Mouse (Mus musculus) retina, adult 2 months (tissue): ENCODE measurements at regions not wholly inside any gene's neighbourhood (a gene's known extent, or its start where the extent isn't known, plus 50 kb on each side); places are given as distances from the start of the nearest gene placed in this dataset.
"Not testable (repeated sequence)": the region's sequence is repeated elsewhere in the genome, so short reads cannot be mapped to it uniquely, and the experiment has no call there.

Source experiments
- DNase-seq: peaks from one replicate; pipeline ENCODE4 v3.0.0-alpha.2; 2012; ENCODE audit warnings: low read depth, low spot score

DNA sequence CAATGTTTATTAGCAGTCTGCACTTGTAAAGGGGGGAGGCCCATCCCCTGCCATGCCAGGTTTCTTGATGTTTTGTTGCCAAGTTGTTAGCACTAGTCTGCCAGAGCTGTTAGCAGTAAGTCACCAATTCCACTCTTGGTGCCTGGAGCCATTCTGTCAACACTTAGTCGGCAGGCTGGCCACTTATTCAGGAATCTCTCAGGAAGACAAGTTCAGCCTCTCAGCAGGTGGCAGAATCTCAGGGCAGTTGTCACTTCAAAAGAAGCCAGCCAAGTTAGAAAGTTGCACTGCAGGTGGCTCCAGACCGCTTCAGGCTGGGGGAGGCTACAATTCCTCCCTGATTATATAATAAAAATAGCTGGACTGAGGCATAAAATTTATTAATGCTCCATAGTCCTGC is 424.2 kb downstream of the Cdh10 start:
- not testable (repeated sequence) for DNase-seq

DNA sequence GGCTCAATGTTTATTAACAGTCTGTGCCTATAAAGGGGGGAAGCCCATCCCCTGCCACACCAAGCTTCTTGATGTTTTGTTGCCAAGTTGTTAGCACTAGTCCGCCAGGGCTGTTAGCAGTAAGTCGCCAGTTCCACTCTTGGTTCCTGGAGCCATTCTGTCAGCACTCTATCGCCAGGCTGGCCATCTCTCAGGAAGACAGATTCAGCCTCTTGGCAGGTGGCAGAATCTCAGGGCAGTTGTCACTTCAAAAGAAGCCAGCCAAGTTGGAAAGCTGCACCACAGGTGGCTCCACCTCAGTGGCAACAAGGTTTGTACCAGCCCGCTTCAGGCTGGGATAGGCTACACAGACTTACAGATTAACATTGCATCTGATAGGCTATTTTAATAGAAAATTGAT is 428.7 kb downstream of the Cdh10 start:
- DNase-seq = no peak

DNA sequence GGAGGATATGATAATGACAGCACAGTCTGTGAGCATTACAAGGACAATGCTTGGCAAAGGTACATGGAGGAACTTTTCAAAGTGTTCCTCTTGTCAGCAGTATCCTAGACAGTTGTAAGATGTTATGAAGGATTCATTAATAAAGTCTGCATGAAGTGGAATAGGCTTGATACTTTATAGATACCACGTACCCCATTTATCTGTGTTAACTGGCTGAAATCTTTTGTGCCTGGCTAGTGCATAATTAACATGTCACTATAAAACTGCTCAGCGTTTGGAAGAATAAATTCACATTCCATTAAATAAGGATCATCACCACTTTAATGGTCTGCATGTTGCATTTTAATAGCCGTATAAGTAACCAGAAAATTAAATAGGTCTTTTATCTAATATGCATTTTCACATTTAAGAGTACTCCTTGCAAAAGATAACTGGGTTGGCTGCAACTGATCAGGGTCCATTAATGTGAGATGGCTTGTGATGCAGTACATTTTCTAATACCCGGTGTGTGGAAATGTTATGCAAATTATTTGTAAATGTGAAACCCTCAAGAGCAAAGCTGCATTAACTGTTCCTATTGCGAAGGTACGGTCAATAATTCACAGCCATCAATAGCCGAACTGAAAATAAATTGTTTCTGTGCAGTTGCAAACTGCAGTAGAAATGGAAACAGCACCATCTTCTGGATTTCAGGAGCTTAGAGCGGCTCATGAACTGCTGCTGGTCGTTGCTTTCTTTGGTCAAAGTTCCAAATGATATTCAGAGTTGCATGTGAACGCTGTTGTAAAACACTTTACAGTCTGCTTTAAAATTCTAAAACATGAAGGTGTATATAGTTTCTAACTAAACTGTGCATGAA is 457.4 kb downstream of the Cdh10 start:
- peak; percentile 11 for DNase-seq

DNA sequence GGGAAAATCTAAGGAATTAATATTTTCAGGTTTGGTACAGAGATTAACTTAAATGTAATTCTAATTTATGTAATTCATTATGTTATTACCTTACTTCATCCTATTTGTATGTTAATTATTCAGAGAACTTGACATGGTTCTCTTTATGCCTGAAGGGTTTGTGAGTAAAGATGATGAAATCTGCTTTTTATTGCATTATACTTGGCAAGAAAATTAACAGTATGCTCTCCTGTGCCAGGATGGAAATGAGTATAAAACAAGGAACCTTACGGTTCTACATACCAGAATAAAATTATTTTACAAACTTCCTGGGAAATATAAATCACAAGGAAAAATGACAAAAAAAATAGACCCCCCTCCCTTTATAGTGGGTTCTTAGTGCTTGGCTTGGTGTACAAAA is 497.6 kb downstream of the Cdh10 start:
- no peak for DNase-seq

DNA sequence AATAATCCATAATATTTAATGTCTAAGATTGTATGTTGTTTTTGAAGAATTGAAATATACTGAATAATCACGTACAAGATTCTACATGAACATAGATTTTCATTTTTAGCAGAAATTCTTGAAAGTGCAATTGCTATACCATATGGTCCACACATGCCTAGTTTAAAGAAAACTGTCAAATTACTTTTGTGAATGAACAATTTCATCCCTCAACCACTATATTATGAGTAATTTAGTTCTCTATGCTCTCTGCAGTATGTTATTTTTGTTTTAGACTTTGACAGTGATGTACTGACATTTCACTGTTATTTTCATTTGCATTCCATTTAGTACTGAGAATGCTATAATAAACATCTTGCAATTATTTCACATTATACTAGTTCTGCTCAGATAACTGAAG is 537.6 kb downstream of the Cdh10 start:
- DNase-seq = no peak

DNA sequence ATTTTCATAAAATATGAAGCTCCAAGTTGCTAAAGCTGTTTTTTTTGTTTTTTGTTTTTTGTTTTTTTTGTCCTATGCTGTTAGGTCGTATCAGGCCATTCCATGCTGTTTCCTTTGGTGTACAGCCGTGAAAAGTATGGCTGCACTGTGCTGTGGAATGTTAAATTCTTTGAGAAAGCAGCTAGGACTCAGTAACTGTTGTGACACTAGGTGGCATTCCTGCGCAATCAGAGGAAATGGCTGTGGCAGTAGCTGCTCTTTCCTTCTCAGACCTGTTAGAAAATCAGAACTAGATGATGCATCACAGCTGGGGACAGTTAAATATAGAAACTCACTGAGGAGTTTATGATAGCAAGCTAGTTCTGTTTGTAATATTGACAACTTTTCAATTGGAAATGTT is 541.9 kb downstream of the Cdh10 start:
- no peak for DNase-seq

DNA sequence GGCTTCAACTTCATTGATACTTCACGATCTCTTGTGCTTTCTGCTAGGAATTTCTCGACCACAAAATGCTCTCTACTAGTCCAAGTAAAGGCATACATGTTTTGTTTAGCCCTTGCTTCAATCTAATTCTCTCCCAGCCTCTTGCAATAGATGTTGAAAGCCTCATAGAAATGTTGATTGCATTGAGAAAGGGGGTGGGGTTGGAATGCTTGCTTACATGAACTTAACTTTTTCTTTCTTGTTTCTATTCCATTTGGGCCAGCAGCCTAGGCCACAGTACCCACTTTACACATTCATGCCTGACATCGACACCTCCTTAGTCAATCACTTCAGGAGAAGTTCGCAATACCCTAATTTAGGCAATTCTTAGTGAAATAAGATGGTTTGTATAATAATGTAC is 571.2 kb downstream of the Cdh10 start:
- no peak for DNase-seq

DNA sequence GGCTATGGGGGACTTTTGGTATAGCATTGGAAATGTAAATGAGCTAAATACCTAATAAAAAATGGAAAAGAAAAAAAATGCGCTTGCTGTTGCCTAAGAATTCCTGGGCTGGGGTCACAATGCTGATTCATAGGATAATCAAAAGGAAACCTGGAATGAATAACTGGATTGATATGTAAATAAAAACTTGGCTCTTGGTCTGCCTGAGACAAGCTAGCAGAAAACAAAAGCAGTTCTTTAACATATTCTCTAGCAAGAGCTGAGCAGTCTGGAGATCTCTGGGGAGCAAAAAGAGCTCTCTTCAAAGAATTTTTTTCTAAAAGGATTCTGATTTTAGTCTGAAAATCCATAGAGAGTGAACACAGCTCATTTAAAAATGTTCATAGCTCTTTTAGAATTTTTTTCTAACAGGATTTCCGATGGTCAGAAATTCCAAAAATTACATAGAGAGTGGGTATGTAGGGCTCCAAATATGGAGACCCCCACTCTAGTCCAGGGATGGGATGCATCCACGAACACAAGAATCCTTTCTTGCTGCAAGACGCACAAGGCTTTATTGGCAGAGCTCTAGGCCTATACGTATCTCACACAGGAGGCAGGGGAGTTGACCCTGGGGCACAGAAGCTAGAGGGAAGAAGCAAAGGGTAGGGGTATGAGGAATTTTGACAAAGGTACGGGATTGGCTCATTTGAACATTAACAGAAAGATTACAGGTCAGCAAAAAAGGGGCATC is 572.7 kb downstream of the Cdh10 start:
- no peak for DNase-seq

DNA sequence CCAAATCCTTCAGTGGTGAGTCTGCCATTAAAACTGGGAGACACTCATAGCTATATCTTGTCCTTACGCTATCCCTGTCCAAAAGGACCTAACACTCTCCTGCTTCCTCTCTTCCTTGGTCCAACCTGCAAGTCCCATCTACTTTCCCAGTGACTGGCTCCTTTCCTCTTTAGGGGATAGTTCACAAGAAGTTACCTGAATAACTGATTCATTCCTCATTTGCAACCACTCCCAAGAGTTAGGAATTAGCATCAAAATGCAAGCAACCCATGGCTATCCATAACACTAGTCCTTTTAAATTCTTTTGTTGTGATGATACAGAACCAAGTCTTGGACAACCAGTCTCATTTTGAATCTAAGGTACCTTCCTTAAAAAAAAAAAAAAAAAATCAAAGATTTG is 576.9 kb downstream of the Cdh10 start:
- no peak for DNase-seq
